ENCODE assay signal across 23 mouse cellular contexts in the genomic region with DNA sequence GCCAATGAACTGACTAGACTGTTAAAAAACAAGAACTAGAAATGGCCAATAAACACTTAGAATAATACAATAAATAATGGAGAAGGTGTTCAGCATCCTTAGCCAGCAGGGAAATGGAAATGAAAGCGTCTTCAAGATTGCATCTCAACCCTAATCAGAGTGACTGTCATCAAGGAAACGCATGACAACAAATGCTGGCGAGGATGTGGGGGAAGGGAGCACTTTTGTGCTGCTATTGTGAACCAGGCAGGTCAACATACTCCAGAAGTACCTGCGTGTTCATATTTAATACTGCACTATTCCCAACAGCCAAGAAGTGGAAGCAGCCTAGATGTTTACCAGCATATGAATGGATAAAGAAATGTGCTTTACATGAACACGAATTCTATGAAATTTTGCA. TPM values are rescaled to one million over a fixed set of nuclear protein-coding genes. Genes with fewer than 3 reads are reported as not detected.
DNase-seq lines count a peak whose midpoint lies in the region; ATAC-seq and TF ChIP-seq lines count a peak whose summit lies in the region.
"Had no signal": no experiment of that assay in that cellular context is flagged by ENCODE, and none has a peak within 500 bp of the region (broad histone marks: within the 10 kb centered on the region; RNA-seq: fewer than 3 reads in every experiment).

No protein-coding gene starts in this region.

- intact Hi-C loops in heart, adult 2 months (cut with DNase I): no loop called here

- H3K27me3 ChIP-seq in heart, adult 2 months (ENCODE audit: control insufficient read depth, insufficient read depth, low read length): no peaks in the 10 kb centered on the region
- H3K27me3 ChIP-seq: embryonic facial prominence, embryonic 13.5 days; heart, embryonic 15.5 days had no signal

- DNase-seq in heart, adult 11 months: peak; percentile 70
- no peak for DNase-seq in heart, adult 2 months
- peak; percentile 15 for DNase-seq in retina, postnatal 1 day
- DNase-seq in retina, embryonic 14.5 days (ENCODE audit: low spot score): no peak
- peak; percentile 28 for DNase-seq in naive thymus-derived CD4-positive, alpha-beta T cell, adult 2 months (ENCODE audit: low read depth)
- DNase-seq in adrenal gland, postnatal 14 days: no peak
- DNase-seq: adrenal gland, adult 8-10 months; B cell, adult 2 months; cerebellum, adult 18-20 months; cerebellum, adult 9-11 months; cerebellum, postnatal 36 days; gastrocnemius, postnatal 36 days; heart, adult 18-20 months; heart, postnatal 14 days had no signal

- no peak for TF ChIP-seq CTCF in heart, adult 2 months (IDR thresholded peaks at IDR 0.05)

- no peak for TF ChIP-seq POLR2A in heart, adult 2 months (IDR thresholded peaks at IDR 0.05; ENCODE audit: insufficient read depth, low read depth, low read length)

- peaks cover 8% of the 10 kb centered on the region for H3K4me1 ChIP-seq in heart, adult 2 months (ENCODE audit: control insufficient read depth, insufficient read depth, low read length)

- H3K79me2 ChIP-seq in heart, adult 2 months (replicated peaks; ENCODE audit: control insufficient read depth, insufficient read depth, low read length): no peaks in the 10 kb centered on the region

- 0 out of 2 replicates have a peak, but pooled peaks cover 2% of the 10 kb centered on the region for H3K36me3 ChIP-seq in heart, adult 2 months (ENCODE audit: control insufficient read depth, insufficient read depth, low read length)
- H3K36me3 ChIP-seq: embryonic facial prominence, embryonic 13.5 days; forebrain, embryonic 12.5 days; heart, embryonic 15.5 days had no signal

- H3K4me3 ChIP-seq in heart, adult 2 months: no peak overlapping the region
- H3K4me3 ChIP-seq: embryonic facial prominence, embryonic 13.5 days; forebrain, embryonic 12.5 days; heart, embryonic 15.5 days had no signal

- WGBS in heart, adult 2 months: 43% methylated on average over 5 of the region's 5 CpGs

- peak; percentile 25 for ATAC-seq in CD4-positive, CD25-positive, alpha-beta regulatory T cell, adult 4 months
- ATAC-seq: forebrain, embryonic 16.5 days had no signal

- TF ChIP-seq EP300 in heart, adult 2 months (IDR thresholded peaks at IDR 0.05; ENCODE audit: insufficient read depth, low read depth, low read length): no peak

- H3K9ac ChIP-seq in heart, adult 2 months (ENCODE audit: low read depth, low read length): no peak overlapping the region
- H3K9ac ChIP-seq: embryonic facial prominence, embryonic 13.5 days; forebrain, embryonic 12.5 days; heart, embryonic 15.5 days; hindbrain, embryonic 14.5 days had no signal

- no peak overlapping the region for H3K27ac ChIP-seq in heart, adult 2 months
- H3K27ac ChIP-seq: embryonic facial prominence, embryonic 13.5 days; forebrain, embryonic 12.5 days; heart, embryonic 15.5 days; hindbrain, embryonic 14.5 days had no signal

RNA-seq across cellular contexts. Expression of a gene that starts 4.9 kb away (rescaled TPM):
- 1 to 10 TPM; 8.4 to 9.4 TPM for total RNA-seq in heart, adult 2 months (2021)
- 4.2 and 9.8 TPM in 2 replicates for polyA plus RNA-seq in heart, adult 2 months (2012; rRNA removed)
- polyA plus RNA-seq in CD4-positive, CD25-positive, alpha-beta regulatory T cell, adult 4 months (2017; shearing (Covaris generic)): 1 to 10 TPM in 1 of 2 experiments, under 1 TPM in 1; 0.70 to 1.3 TPM
- total RNA-seq in adrenal gland, postnatal 14 days (2021): 9.6 and 9.8 TPM in 2 replicates

RNA-seq across cellular contexts. Expression of a gene that starts 53.1 kb away (rescaled TPM):
- total RNA-seq in heart, adult 2 months (2021): not detected
- not detected in 2 replicates for polyA plus RNA-seq in heart, adult 2 months (2012; rRNA removed)
- not detected for polyA plus RNA-seq in CD4-positive, CD25-positive, alpha-beta regulatory T cell, adult 4 months (2017; shearing (Covaris generic))
- not detected in 2 replicates for total RNA-seq in adrenal gland, postnatal 14 days (2021)
- total RNA-seq: adrenal gland, adult 8-10 months; ES-E14; gastrocnemius, adult 18-20 months; gastrocnemius, postnatal 36 days; heart, adult 18-20 months; heart, postnatal 14 days; hematopoietic stem cell, adult 5-6 weeks had no signal
- polyA plus RNA-seq: heart, embryonic 15.5 days had no signal

Comparison
In these comparisons a context has a peak if more than half of its experiments do, and no peak if none do; other contexts are left out.
1. DNase-seq: peak in heart, adult 11 months (single experiment), retina, postnatal 1 day (single experiment) and naive thymus-derived CD4-positive, alpha-beta T cell, adult 2 months (single experiment); none in heart, adult 2 months (0 of 2), retina, embryonic 14.5 days (single experiment) and adrenal gland, postnatal 14 days (single experiment).